ENCODE assay signal across 27 mouse cellular contexts in genomic region chr6:5768576-5768975, GRCm38 (mm10). TPM values are rescaled to one million over a fixed set of nuclear protein-coding genes. Genes with fewer than 3 reads are reported as not detected.
A peak's percentile ranks its signal among the peaks of the same experiment; 100 is the strongest.
DNase-seq lines count a peak whose midpoint lies in the region; ATAC-seq and TF ChIP-seq lines count a peak whose summit lies in the region.
"Had no signal": no experiment of that assay in that cellular context is flagged by ENCODE, and none has a peak within 500 bp of the region (broad histone marks: within the 10 kb centered on the region; RNA-seq: fewer than 3 reads in every experiment).

No protein-coding gene starts in this region.

- no peaks in the 10 kb centered on the region for H3K4me1 ChIP-seq in forebrain, postnatal 0 days (ENCODE audit: insufficient read depth)
- 0 out of 2 replicates have a peak, but pooled peaks cover 3% of the 10 kb centered on the region for H3K4me1 ChIP-seq in forebrain, embryonic 13.5 days
- H3K4me1 ChIP-seq in cerebellum, adult 2 months (ENCODE audit: control insufficient read depth, insufficient read depth, low read length): no peaks in the 10 kb centered on the region
- H3K4me1 ChIP-seq: embryonic facial prominence, embryonic 12.5 days; forebrain, embryonic 12.5 days; heart, embryonic 13.5 days; hindbrain, embryonic 13.5 days; limb, embryonic 10.5 days; neural tube, embryonic 13.5 days had no signal

- ATAC-seq in forebrain, postnatal 0 days: no peak
- ATAC-seq in forebrain, embryonic 13.5 days: no peak
- ATAC-seq: inflammation-experienced regulatory T-cells, adult 6 months had no signal

- peak; percentile 25 for DNase-seq in forebrain, postnatal 0 days
- peak; percentile 81 for DNase-seq in brain, adult 2 months (ENCODE audit: low read depth, low spot score)
- peak; percentile 31 to 64 for DNase-seq in cerebellum, adult 2 months
- peak; percentile 33 to 38 for DNase-seq in cerebellum, postnatal 36 days
- no peak for DNase-seq in gastrocnemius, adult 18-20 months (ENCODE audit: low spot score)
- no peak for DNase-seq in adrenal gland, postnatal 4 days (ENCODE audit: low spot score in 2 of 2)
- DNase-seq: adrenal gland, postnatal 36 days; gastrocnemius, postnatal 25 days; heart, adult 2 months; kidney, adult 2 months; layer of hippocampus, adult 9-11 months; lung, postnatal 4 days; midbrain, embryonic 14.5 days; thymus, adult 18-20 months; thymus, postnatal 36 days had no signal

- no peak for TF ChIP-seq POLR2A in cerebellum, adult 2 months (IDR thresholded peaks at IDR 0.05; ENCODE audit: borderline replicate concordance, insufficient read depth, low read length)

- H3K4me2 ChIP-seq in forebrain, postnatal 0 days (ENCODE audit: low read depth): no peak overlapping the region
- H3K4me2 ChIP-seq in forebrain, embryonic 13.5 days: no peak overlapping the region
- H3K4me2 ChIP-seq: embryonic facial prominence, embryonic 12.5 days; forebrain, embryonic 12.5 days; heart, embryonic 13.5 days; hindbrain, embryonic 13.5 days; neural tube, embryonic 13.5 days had no signal

- no peaks in the 10 kb centered on the region for H3K27me3 ChIP-seq in forebrain, postnatal 0 days (ENCODE audit: insufficient read depth, low read length)
- H3K27me3 ChIP-seq in forebrain, embryonic 13.5 days: no peaks in the 10 kb centered on the region
- H3K27me3 ChIP-seq in cerebellum, adult 2 months (ENCODE audit: control insufficient read depth, insufficient read depth, low read length): no peaks in the 10 kb centered on the region
- H3K27me3 ChIP-seq: embryonic facial prominence, embryonic 12.5 days; forebrain, embryonic 12.5 days; heart, embryonic 13.5 days; hindbrain, embryonic 13.5 days; neural tube, embryonic 13.5 days had no signal

- WGBS in forebrain, postnatal 0 days: 36% methylated on average over 1 of the region's 1 CpGs
- 71% methylated on average over 1 of the region's 1 CpGs for WGBS in forebrain, embryonic 13.5 days
- 13% methylated on average over 1 of the region's 1 CpGs for WGBS in cerebellum, adult 2 months

- no peak overlapping the region for H3K4me3 ChIP-seq in forebrain, postnatal 0 days (ENCODE audit: low read depth, low read length)
- no peak overlapping the region for H3K4me3 ChIP-seq in forebrain, embryonic 13.5 days
- no peak overlapping the region for H3K4me3 ChIP-seq in cerebellum, adult 2 months (replicated peaks; ENCODE audit: insufficient read depth, low read depth, low read length)
- H3K4me3 ChIP-seq: embryonic facial prominence, embryonic 12.5 days; forebrain, embryonic 12.5 days; heart, adult 2 months; heart, embryonic 13.5 days; hindbrain, embryonic 13.5 days; limb, embryonic 10.5 days; myocyte; neural tube, embryonic 13.5 days had no signal

- TF ChIP-seq CTCF in forebrain, postnatal 0 days (IDR thresholded peaks at IDR 0.05; ENCODE audit: low read depth): no peak
- TF ChIP-seq CTCF in cerebellum, adult 2 months (IDR thresholded peaks at IDR 0.05; ENCODE audit: borderline replicate concordance, insufficient read depth, low read depth, low read length): no peak

- no peak overlapping the region for H3K27ac ChIP-seq in forebrain, postnatal 0 days (ENCODE audit: low read depth, low read length)
- no peak overlapping the region for H3K27ac ChIP-seq in forebrain, embryonic 13.5 days
- no peak overlapping the region for H3K27ac ChIP-seq in cerebellum, adult 2 months (ENCODE audit: insufficient read depth, low read length)
- H3K27ac ChIP-seq: embryonic facial prominence, embryonic 12.5 days; forebrain, embryonic 12.5 days; heart, adult 2 months; heart, embryonic 13.5 days; hindbrain, embryonic 13.5 days; kidney, postnatal 0 days; limb, embryonic 10.5 days; neural tube, embryonic 13.5 days had no signal

- H3K9me3 ChIP-seq in forebrain, postnatal 0 days (ENCODE audit: low read length): no peaks in the 10 kb centered on the region
- H3K9me3 ChIP-seq in forebrain, embryonic 13.5 days (replicated peaks): no peaks in the 10 kb centered on the region
- H3K9me3 ChIP-seq: embryonic facial prominence, embryonic 12.5 days; forebrain, embryonic 12.5 days; heart, embryonic 13.5 days; hindbrain, embryonic 13.5 days; limb, embryonic 10.5 days; neural tube, embryonic 13.5 days had no signal

- H3K36me3 ChIP-seq in forebrain, postnatal 0 days (ENCODE audit: insufficient read depth): no peaks in the 10 kb centered on the region
- H3K36me3 ChIP-seq in forebrain, embryonic 13.5 days (ENCODE audit: poor library complexity, severe bottlenecking): no peaks in the 10 kb centered on the region
- H3K36me3 ChIP-seq: embryonic facial prominence, embryonic 12.5 days; forebrain, embryonic 12.5 days; heart, embryonic 13.5 days; hindbrain, embryonic 13.5 days; limb, embryonic 10.5 days; neural tube, embryonic 13.5 days had no signal

- H3K9ac ChIP-seq in forebrain, postnatal 0 days: no peak overlapping the region
- no peak overlapping the region for H3K9ac ChIP-seq in forebrain, embryonic 13.5 days
- H3K9ac ChIP-seq: embryonic facial prominence, embryonic 12.5 days; forebrain, embryonic 12.5 days; heart, embryonic 13.5 days; hindbrain, embryonic 13.5 days; neural tube, embryonic 13.5 days had no signal

RNA-seq across cellular contexts. Expression of gene Dync1i1, which starts 43.1 kb away (rescaled TPM):
- 132 and 172 TPM in 2 replicates for total RNA-seq in forebrain, postnatal 0 days (2014; rRNA removed)
- polyA plus RNA-seq in forebrain, postnatal 0 days (2015; fragmentation: Nextera tagmentation; extraction: Ambion mirVana): 134 and 193 TPM in 2 replicates
- polyA plus RNA-seq in forebrain, embryonic 13.5 days (2015; fragmentation: Nextera tagmentation; extraction: Ambion mirVana): 17.1 and 18.5 TPM in 2 replicates
- 187 and 202 TPM in 2 replicates for polyA plus RNA-seq in cerebellum, adult 2 months (2012; rRNA removed)
- under 1 TPM; 0.14 to 0.21 TPM for total RNA-seq in gastrocnemius, adult 18-20 months (2021)
- total RNA-seq in adrenal gland, postnatal 4 days (2021): 1 to 10 TPM; 2.4 to 2.8 TPM
- total RNA-seq: liver, adult 2 months; megakaryocyte-erythroid progenitor cell, adult 5-6 weeks had no signal
- polyA plus RNA-seq: inflammation-experienced regulatory T-cells, adult 6 months; liver, adult 2 months had no signal

Comparison
In these comparisons a context has a peak if more than half of its experiments do, and no peak if none do; other contexts are left out.
1. DNase-seq: peak in forebrain, postnatal 0 days (single experiment), brain, adult 2 months (single experiment), cerebellum, adult 2 months (2 of 2) and cerebellum, postnatal 36 days (2 of 2); none in gastrocnemius, adult 18-20 months (single experiment) and adrenal gland, postnatal 4 days (0 of 2).
2. RNA of gene Dync1i1, which starts 43.1 kb away (total RNA-seq): 132 to 172 TPM in forebrain, postnatal 0 days; 2.4 to 2.8 TPM in adrenal gland, postnatal 4 days and 0.14 to 0.21 TPM in gastrocnemius, adult 18-20 months; every median in the first group is over 10 times any median in the second.